In the genomic region with DNA sequence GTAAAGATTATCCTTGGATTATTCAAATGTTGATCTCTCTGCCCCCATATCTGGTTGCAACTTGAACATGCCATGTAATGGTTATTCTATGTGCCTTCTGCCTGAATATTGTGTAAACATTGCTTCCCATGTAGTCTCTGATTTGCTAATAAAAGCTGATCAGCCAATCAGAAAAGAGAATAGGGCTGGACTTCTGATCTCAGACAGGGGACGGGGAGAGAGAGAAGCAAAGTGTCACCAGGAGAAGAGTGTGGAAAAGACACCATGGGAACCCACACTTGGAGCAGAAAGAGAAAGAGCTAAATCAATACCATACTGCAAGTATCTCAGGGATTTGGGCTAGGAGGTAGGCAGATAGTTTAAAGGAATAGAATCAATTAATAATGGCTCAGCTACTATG, we compare ENCODE assay signal across 8 mouse cellular contexts. TPM values are rescaled to one million over a fixed set of nuclear protein-coding genes. Genes with fewer than 3 reads are reported as not detected.
DNase-seq lines count a peak whose midpoint lies in the region; ATAC-seq and TF ChIP-seq lines count a peak whose summit lies in the region.

A gene (plus strand): TSS at position 301 of the 400 bp plus-strand sequence.

- peak within 1 kb of the TSS; percentile 68 for H3K4me2 ChIP-seq in forebrain, embryonic 12.5 days
- H3K4me2 ChIP-seq in neural tube, embryonic 15.5 days = peak within 1 kb of the TSS; percentile 80

- no peaks in the 10 kb centered on the region for H3K27me3 ChIP-seq in forebrain, embryonic 12.5 days
- no peaks in the 10 kb centered on the region for H3K27me3 ChIP-seq in limb, embryonic 10.5 days (ENCODE audit: low read depth, poor library complexity, severe bottlenecking)
- no peaks in the 10 kb centered on the region for H3K27me3 ChIP-seq in neural tube, embryonic 15.5 days (replicated peaks)

- H3K9ac ChIP-seq in forebrain, embryonic 12.5 days = peak within 1 kb of the TSS; percentile 81
- peak within 1 kb of the TSS; percentile 72 for H3K9ac ChIP-seq in neural tube, embryonic 15.5 days (replicated peaks)

- DNase-seq in lung, adult 2 months = no peak
- DNase-seq in lung, postnatal 25 days (ENCODE audit: low spot score) = no peak
- DNase-seq in limb, embryonic 10.5 days (ENCODE audit: low spot score) = no peak
- DNase-seq in gastrocnemius, postnatal 36 days = no peak
- no peak for DNase-seq in ovary, adult 18-20 months (ENCODE audit: low spot score)
- no peak for DNase-seq in cerebellum, adult 8-10 months

- ATAC-seq in forebrain, embryonic 12.5 days (ENCODE audit: low FRiP score) = peak; percentile 24
- ATAC-seq in neural tube, embryonic 15.5 days (ENCODE audit: low FRiP score) = no peak; the same call in 1 of the 2 replicates

- 36% methylated on average over 1 of the region's 1 CpGs for WGBS in lung, adult 2 months
- 34% methylated on average over 1 of the region's 1 CpGs for WGBS in forebrain, embryonic 12.5 days
- WGBS in limb, embryonic 10.5 days = 40% methylated on average over 1 of the region's 1 CpGs
- WGBS in neural tube, embryonic 15.5 days = 17% methylated on average over 1 of the region's 1 CpGs

- no peak for TF ChIP-seq POLR2A in lung, adult 2 months (IDR thresholded peaks at IDR 0.05; ENCODE audit: borderline replicate concordance, extremely low read depth, low read depth, low read length)

- peak within 1 kb of the TSS; percentile 82 for H3K27ac ChIP-seq in forebrain, embryonic 12.5 days
- H3K27ac ChIP-seq in limb, embryonic 10.5 days = peak within 1 kb of the TSS; percentile 96
- H3K27ac ChIP-seq in neural tube, embryonic 15.5 days (replicated peaks) = peak within 1 kb of the TSS; percentile 92

- intact Hi-C loops in gastrocnemius, postnatal 36 days (cut with DNase I) = no loop called here

- no peaks in the 10 kb centered on the region for H3K36me3 ChIP-seq in forebrain, embryonic 12.5 days (replicated peaks)
- no peaks in the 10 kb centered on the region for H3K36me3 ChIP-seq in limb, embryonic 10.5 days
- H3K36me3 ChIP-seq in neural tube, embryonic 15.5 days = no peaks in the 10 kb centered on the region

- H3K4me3 ChIP-seq in lung, adult 2 months (replicated peaks; ENCODE audit: extremely low read depth, low read depth, low read length) = peak within 1 kb of the TSS; percentile 62
- peak within 1 kb of the TSS; percentile 59 for H3K4me3 ChIP-seq in forebrain, embryonic 12.5 days (replicated peaks)
- H3K4me3 ChIP-seq in limb, embryonic 10.5 days = peak within 1 kb of the TSS; percentile 62
- peak within 1 kb of the TSS; percentile 71 for H3K4me3 ChIP-seq in neural tube, embryonic 15.5 days (replicated peaks)

- no peaks in the 10 kb centered on the region for H3K9me3 ChIP-seq in forebrain, embryonic 12.5 days
- no peaks in the 10 kb centered on the region for H3K9me3 ChIP-seq in limb, embryonic 10.5 days (replicated peaks)
- H3K9me3 ChIP-seq in neural tube, embryonic 15.5 days (replicated peaks) = no peaks in the 10 kb centered on the region

- TF ChIP-seq CTCF in lung, adult 2 months (IDR thresholded peaks at IDR 0.05; ENCODE audit: insufficient read depth, low read length) = no peak

- H3K4me1 ChIP-seq in lung, adult 2 months (ENCODE audit: control insufficient read depth, insufficient read depth, low read length) = no peaks in the 10 kb centered on the region
- no peaks in the 10 kb centered on the region for H3K4me1 ChIP-seq in forebrain, embryonic 12.5 days
- peaks cover 3% of the 10 kb centered on the region; the same call in 1 of the 2 replicates for H3K4me1 ChIP-seq in limb, embryonic 10.5 days
- H3K4me1 ChIP-seq in neural tube, embryonic 15.5 days = peaks cover 4% of the 10 kb centered on the region; the same call in 1 of the 2 replicates

RNA-seq across cellular contexts. Expression of the gene that starts here (rescaled TPM):
- polyA plus RNA-seq in lung, adult 2 months (2012; rRNA removed) = 1.3 and 1.9 TPM in 2 replicates
- polyA plus RNA-seq in forebrain, embryonic 12.5 days (2016; fragmentation: Nextera tagmentation; extraction: Ambion mirVana) = 2.3 and 2.9 TPM in 2 replicates
- 2.1 and 2.2 TPM in 2 replicates for polyA plus RNA-seq in limb, embryonic 10.5 days (2016; fragmentation: Nextera tagmentation; extraction: Ambion mirVana)
- polyA plus RNA-seq in neural tube, embryonic 15.5 days (2015; fragmentation: Nextera tagmentation; extraction: Ambion mirVana) = 2.8 and 4.0 TPM in 2 replicates
- under 1 TPM; 0.10 to 0.13 TPM for total RNA-seq in gastrocnemius, postnatal 36 days (2021)
